Mouse (Mus musculus) lung, adult 2 months (tissue): Measurements from ENCODE around the gene Gm49342.

Experiments
- CTCF ChIP-seq: fragments of 200-500 bp; IDR thresholded peaks from 2 replicates; pipeline ENCODE4 v1.5.1; 2011; ENCODE audit warnings: mild to moderate bottlenecking, low read length, control low read depth; ENCODE audit not compliant: insufficient read depth
- POLR2A ChIP-seq: fragments of 200-500 bp; IDR thresholded peaks from 2 replicates; pipeline ENCODE4 v1.6.1; 2011; ENCODE audit warnings: low read depth, mild to moderate bottlenecking, control low read depth, low read length, borderline replicate concordance; ENCODE audit errors: extremely low read depth

DNA sequence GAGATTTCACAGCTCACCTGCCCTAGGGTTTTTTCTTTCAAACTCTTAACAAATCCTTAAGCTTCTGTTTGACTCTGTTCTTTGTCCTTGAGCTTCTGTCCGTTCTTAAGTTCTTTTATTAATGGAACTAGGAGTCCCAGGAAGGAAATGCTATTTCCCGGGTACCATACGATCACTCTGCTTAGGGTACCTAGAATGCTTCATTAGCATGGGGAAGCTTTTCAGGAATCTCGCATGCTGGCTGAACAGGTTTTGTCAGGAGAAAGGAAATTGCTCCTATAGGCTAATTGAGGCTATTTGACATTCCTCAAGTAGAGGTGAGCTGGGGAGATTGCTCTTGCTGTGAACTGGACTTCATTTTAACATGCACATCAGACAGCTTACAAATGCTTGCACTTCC, 29.4 kb downstream of the Gm49342 start:
- no peak for TF ChIP-seq CTCF
- no peak for TF ChIP-seq POLR2A
